Mouse (Mus musculus) liver, postnatal 0 days (tissue): ENCODE measurements around the gene Dhx16. TPM values are rescaled to one million over a fixed set of nuclear protein-coding genes. Genes with fewer than 3 reads are reported as not detected.
A peak's percentile ranks its signal among the peaks of the same experiment; 100 is the strongest.

ENCODE experiments used
- ATAC-seq: fragments of 200-750 bp; cut with Nextera tagmentation; 2 replicates; pipeline ENCODE4 v1.8.0; 2017; ENCODE audit warnings: mild to moderate bottlenecking, moderate library complexity
- DNase-seq: peaks from one replicate; pipeline ENCODE4 v3.0.0-alpha.2; 2016
- H3K27ac ChIP-seq: fragments of 300-500 bp; sonication (generic); 2 replicates; pipeline ENCODE4 v1.5.1; 2014; ENCODE audit warnings: antibody characterized with exemption, moderate library complexity, mild to moderate bottlenecking, low read depth
- H3K27me3 ChIP-seq: fragments of 300-500 bp; sonication (generic); 2 replicates; pipeline ENCODE4 v1.6.1; 2014; ENCODE audit warnings: low read length, control low read depth, mixed read lengths; ENCODE audit not compliant: insufficient read depth
- H3K36me3 ChIP-seq: fragments of 300-500 bp; sonication (generic); replicated peaks from 2 replicates; pipeline ENCODE4 v1.6.1; 2014; ENCODE audit warnings: mild to moderate bottlenecking, control low read depth, low read length, moderate library complexity, mixed read lengths; ENCODE audit not compliant: insufficient read depth
- H3K4me1 ChIP-seq: fragments of 300-500 bp; sonication (generic); 2 replicates; pipeline ENCODE4 v1.6.1; 2014; ENCODE audit warnings: antibody characterized with exemption, mild to moderate bottlenecking, control low read depth; ENCODE audit not compliant: insufficient read depth
- H3K4me2 ChIP-seq: fragments of 300-500 bp; sonication (generic); 2 replicates; pipeline ENCODE4 v1.6.1; 2014; ENCODE audit warnings: low read depth, mild to moderate bottlenecking, low read length, moderate library complexity, mixed read lengths
- H3K4me3 ChIP-seq: fragments of 300-500 bp; sonication (generic); 2 replicates; pipeline ENCODE4 v1.5.1; 2014; ENCODE audit warnings: low read depth, low read length
- H3K9ac ChIP-seq: fragments of 300-500 bp; sonication (generic); replicated peaks from 2 replicates; pipeline ENCODE4 v1.6.1; 2014; ENCODE audit warnings: mild to moderate bottlenecking, moderate library complexity
- H3K9me3 ChIP-seq: fragments of 300-500 bp; sonication (generic); 2 replicates; pipeline ENCODE4 v1.6.1; 2016; ENCODE audit warnings: mild to moderate bottlenecking, control low read depth, low read length, mixed read lengths
- CTCF ChIP-seq: sonication (generic); IDR thresholded peaks from 2 replicates; pipeline ENCODE4 v1.5.1; 2016; ENCODE audit warnings: antibody characterized with exemption, low read depth
- EP300 ChIP-seq: IDR thresholded peaks from 2 replicates; pipeline ENCODE4 v1.6.1; 2016; ENCODE audit warnings: antibody characterized with exemption, low read depth, mild to moderate bottlenecking
- whole genome bisulfite sequencing: fragments of 180-500 bp; shearing (Covaris S2); extraction: QIAGEN DNeasy Blood & Tissue Kit; methylation state at CpG from one replicate; pipeline ENCODE4 v1.1.7; 2014; ENCODE audit not compliant: insufficient replicate concordance; 5-methylcytosine and 5-hydroxymethylcytosine counted together
- polyA plus RNA-seq: library from polyadenylated mRNA; unstranded; fragments of >200 nt; fragmentation: Nextera tagmentation; extraction: Ambion mirVana; gene quantifications from 2 replicates; pipeline ENCODE4 v1.2.1, GENCODE M21; 2015

The Dhx16 gene
- polyA plus RNA-seq, 1 experiment from 2014 or later: 15.6 TPM

DNA sequence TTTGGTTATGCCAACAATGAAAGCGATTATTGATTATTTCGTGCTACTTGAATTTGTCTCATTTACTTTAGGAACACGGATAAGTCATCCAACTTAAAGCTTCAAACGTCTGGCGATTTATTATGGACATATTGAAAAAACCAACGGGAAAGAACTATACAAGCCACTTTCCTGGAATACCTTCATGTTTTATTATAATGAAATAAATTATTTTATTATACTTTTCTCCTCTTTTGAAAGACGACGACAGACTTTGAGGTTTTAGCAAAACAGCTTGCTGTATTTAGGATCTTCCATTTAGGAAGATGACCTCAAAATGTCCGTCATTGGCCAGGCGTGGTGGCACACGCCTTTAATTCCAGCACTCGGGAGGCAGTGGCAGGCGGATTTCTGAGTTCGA, 39.1 kb upstream of the Dhx16 start:
- H3K27me3 ChIP-seq: no peaks in the 10 kb centered on the region
- H3K9ac ChIP-seq: peak overlapping the region; percentile 35; the same call in 1 of the 2 replicates
- H3K9me3 ChIP-seq: no peaks in the 10 kb centered on the region
- H3K4me3 ChIP-seq: peak overlapping the region; percentile 74
- DNase-seq: no peak
- WGBS: 43% methylated on average over 14 of the region's 14 CpGs
- ATAC-seq: no peak
- TF ChIP-seq EP300 (no peak), CTCF (no peak)
- H3K4me2 ChIP-seq: peak overlapping the region; percentile 88
- peak overlapping the region; percentile 91 for H3K27ac ChIP-seq
- H3K4me1 ChIP-seq: peaks cover 39% of the 10 kb centered on the region
- H3K36me3 ChIP-seq: peaks cover 22% of the 10 kb centered on the region

DNA sequence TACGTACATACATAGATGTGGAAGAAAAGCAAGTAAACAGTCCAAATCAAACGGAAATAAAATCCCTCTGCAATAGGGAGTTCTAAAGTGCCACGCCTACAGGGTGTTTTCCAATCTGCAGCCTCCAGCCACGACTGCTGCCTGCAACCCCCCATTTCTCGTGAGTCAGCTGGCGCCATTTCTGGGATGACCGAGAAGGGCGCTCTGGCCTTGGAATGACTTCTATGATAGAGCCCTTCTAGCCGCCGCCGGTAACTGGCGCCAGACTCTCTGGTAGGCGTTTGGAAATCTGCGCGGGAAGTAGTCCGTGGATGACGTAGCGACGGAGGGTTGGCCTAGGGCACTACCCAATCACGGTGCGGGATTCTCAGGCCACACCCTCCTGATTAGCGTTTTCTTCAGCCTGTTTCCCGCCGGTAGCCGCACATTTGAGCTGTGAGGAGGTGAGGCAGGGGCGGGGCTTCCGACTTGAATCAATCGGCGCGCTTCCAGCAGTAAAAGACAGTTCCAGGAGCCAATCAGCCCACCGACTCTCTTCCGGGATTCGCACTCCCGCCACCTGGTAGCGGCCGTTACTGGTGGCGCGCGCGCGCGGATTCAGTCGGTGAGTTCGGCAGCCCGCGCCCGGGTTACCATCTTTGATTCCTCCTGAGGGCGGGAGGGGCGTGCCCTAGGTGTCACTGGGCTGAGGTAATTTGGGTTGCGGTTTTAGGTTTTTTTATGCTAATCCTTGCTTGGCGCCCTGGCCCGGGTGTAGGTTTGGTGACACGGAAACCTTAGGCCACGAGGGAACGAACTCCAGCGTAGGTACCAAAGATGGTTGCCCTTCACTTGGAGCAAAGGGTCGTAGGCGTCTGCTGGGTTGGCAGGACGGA, 38.3 kb upstream of the Dhx16 start, which contains the start of gene Mdc1:
Gene Mdc1 (plus strand): TSS at position 440 of the 875 bp plus-strand sequence.
- Histone ChIP-seq H3K9me3 (no peaks in the 10 kb centered on the region), H3K9ac (peak within 1 kb of the TSS; percentile 75), H3K27ac (peak within 1 kb of the TSS; percentile 91), H3K4me2 (peak within 1 kb of the TSS; percentile 88), H3K36me3 (peaks cover 22% of the 10 kb centered on the region), H3K4me3 (peak within 1 kb of the TSS; percentile 74), H3K27me3 (no peaks in the 10 kb centered on the region), H3K4me1 (peaks cover 32% of the 10 kb centered on the region)
- ATAC-seq (peak; percentile 91), DNase-seq (peak; percentile 99)
- under 1% methylated on average over 59 of the region's 59 CpGs for WGBS
- TF ChIP-seq CTCF: peak; percentile 50
- TF ChIP-seq EP300: peak; percentile 92

DNA sequence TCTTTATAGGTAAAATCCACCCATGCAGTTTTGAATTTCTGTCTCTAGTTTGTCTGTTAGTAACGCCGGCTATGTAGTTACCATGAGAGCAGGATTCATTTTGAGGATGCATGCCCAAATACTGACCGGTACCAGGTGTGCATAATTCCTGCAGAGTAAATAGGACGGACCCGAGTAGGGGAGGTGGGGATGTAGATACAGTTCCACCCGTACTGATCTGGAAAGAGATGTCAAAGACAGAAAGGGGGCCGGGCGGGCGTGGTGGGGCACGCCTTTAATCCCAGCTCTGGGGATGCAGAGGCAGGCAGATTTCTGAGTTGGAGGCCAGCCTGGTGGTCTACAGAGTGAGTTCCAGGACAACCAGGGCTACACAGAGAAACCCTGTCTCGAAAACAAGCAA, 37.6 kb upstream of the Dhx16 start:
- H3K9me3 ChIP-seq: no peaks in the 10 kb centered on the region
- TF ChIP-seq EP300 (no peak), CTCF (no peak)
- peak overlapping the region; percentile 90 for H3K27ac ChIP-seq
- H3K36me3 ChIP-seq: peaks cover 22% of the 10 kb centered on the region
- DNase-seq: peak; percentile 52
- H3K4me2 ChIP-seq: peak overlapping the region; percentile 88
- peak overlapping the region; percentile 75 for H3K9ac ChIP-seq
- no peak for ATAC-seq
- H3K4me3 ChIP-seq: peak overlapping the region; percentile 74
- WGBS: 7% methylated on average over 11 of the region's 11 CpGs
- H3K4me1 ChIP-seq: peaks cover 27% of the 10 kb centered on the region
- H3K27me3 ChIP-seq: no peaks in the 10 kb centered on the region

DNA sequence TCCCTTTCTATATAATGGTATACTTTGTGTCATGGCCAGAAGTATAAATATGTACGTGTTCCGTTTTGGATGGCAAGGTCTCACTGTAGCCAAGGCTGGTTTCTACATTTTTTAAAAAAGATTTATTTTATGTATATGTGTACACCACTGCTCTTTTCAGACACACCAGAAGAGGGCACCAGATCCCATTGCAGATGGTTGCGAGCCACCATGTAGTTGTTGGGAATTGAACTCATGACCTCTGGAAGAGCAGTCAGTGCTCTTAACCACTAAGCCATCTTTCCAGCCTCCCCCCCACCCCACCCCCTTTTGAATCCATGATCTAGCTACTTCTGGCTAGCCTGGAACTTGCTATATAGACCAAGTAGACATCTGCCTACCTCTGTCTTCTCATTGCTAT, 36.1 kb upstream of the Dhx16 start:
- DNase-seq: no peak
- TF ChIP-seq CTCF (peak; percentile 48), EP300 (no peak)
- Histone ChIP-seq H3K36me3 (peaks cover 37% of the 10 kb centered on the region), H3K27me3 (no peaks in the 10 kb centered on the region), H3K9me3 (no peaks in the 10 kb centered on the region), H3K4me2 (no peak overlapping the region), H3K4me3 (no peak overlapping the region), H3K9ac (no peak overlapping the region), H3K27ac (no peak overlapping the region), H3K4me1 (peaks cover 25% of the 10 kb centered on the region)
- no peak for ATAC-seq
- WGBS: 89% methylated on average over 3 of the region's 3 CpGs

DNA sequence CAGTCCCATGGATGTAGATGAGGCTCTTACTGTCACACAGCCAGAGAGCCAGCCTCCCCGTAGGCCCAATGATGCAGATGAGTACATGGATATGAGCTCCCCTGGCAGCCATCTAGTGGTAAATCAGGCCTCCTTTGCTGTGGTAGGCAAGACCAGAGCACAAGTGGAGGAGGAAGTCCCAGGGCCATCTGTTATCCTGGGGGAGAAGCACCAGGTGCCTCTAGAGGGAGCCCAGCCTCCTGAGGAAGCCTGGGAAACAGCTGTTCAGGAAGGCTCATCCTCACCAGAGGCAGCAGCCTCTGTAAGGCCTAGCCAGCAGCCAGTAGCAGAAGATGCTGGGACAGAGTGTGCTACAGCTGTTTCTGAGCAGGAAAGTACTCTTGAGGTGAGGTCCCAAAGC, 31.5 kb upstream of the Dhx16 start:
- H3K4me1 ChIP-seq: peaks cover 4% of the 10 kb centered on the region; the same call in 1 of the 2 replicates
- 58% methylated on average over 1 of the region's 1 CpGs for WGBS
- TF ChIP-seq CTCF (peak; percentile 36), EP300 (no peak)
- H3K27ac ChIP-seq: no peak overlapping the region
- ATAC-seq: no peak
- H3K9ac ChIP-seq: no peak overlapping the region
- no peak for DNase-seq
- no peak overlapping the region for H3K4me3 ChIP-seq
- H3K27me3 ChIP-seq: no peaks in the 10 kb centered on the region
- H3K9me3 ChIP-seq: no peaks in the 10 kb centered on the region
- H3K4me2 ChIP-seq: no peak overlapping the region
- H3K36me3 ChIP-seq: peaks cover 75% of the 10 kb centered on the region

DNA sequence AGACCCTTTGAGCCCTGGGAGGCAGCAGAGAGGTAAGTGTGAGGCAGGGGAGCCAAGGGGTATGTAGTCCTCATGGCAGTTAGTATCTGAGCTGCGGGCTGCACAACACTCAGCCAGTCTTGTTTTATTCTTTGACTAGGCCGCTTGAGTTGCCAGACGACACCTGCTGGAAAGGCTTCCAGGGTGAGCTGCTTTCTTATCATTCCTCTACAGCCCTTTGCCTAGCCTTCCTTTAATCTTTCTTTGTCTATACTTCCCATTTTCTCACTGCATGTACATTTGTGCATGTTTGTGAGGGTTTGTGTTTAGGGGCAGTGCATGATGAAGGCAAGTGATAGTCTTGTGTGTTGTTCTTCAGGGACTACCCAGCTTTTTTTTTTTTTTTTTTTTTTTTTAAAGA, 28.6 kb upstream of the Dhx16 start:
- Histone ChIP-seq H3K9ac (no peak overlapping the region), H3K4me2 (no peak overlapping the region), H3K4me1 (peaks cover 4% of the 10 kb centered on the region; the same call in 1 of the 2 replicates), H3K27me3 (no peaks in the 10 kb centered on the region), H3K27ac (peak overlapping the region; percentile 66), H3K36me3 (peaks cover 71% of the 10 kb centered on the region), H3K9me3 (no peaks in the 10 kb centered on the region), H3K4me3 (no peak overlapping the region)
- peak; percentile 21; the same call in 1 of the 2 replicates for TF ChIP-seq CTCF
- TF ChIP-seq EP300: peak; percentile 34; the same call in 1 of the 2 replicates
- DNase-seq (no peak), ATAC-seq (peak; percentile 68)
- 47% methylated on average over 3 of the region's 3 CpGs for WGBS
